Comparison of ENCODE assay signal across 10 mouse cellular contexts in genomic region chr12:55600503-55600994, GRCm38 (mm10). TPM values are rescaled to one million over a fixed set of nuclear protein-coding genes. Genes with fewer than 3 reads are reported as not detected.
DNase-seq lines count a peak whose midpoint lies in the region; ATAC-seq and TF ChIP-seq lines count a peak whose summit lies in the region.
"Had no signal": no experiment of that assay in that cellular context is flagged by ENCODE, and none has a peak within 500 bp of the region (broad histone marks: within the 10 kb centered on the region; RNA-seq: fewer than 3 reads in every experiment).

No protein-coding gene starts in this region.

- DNase-seq in lung, embryonic 14.5 days = no peak
- no peak for DNase-seq in lung, postnatal 4 days
- no peak for DNase-seq in forebrain, embryonic 11.5 days (ENCODE audit: low spot score)
- DNase-seq in thymus, postnatal 25 days = no peak
- DNase-seq in adrenal gland, postnatal 4 days (ENCODE audit: low spot score in 2 of 2) = no peak

- no peak for TF ChIP-seq CTCF in lung, embryonic 14.5 days (IDR thresholded peaks at IDR 0.05; ENCODE audit: low read depth)
- TF ChIP-seq CTCF in intestine, postnatal 0 days (IDR thresholded peaks at IDR 0.05; ENCODE audit: low read depth) = no peak

- H3K9me3 ChIP-seq in lung, embryonic 14.5 days (ENCODE audit: low read depth, low read length) = no peaks in the 10 kb centered on the region
- no peaks in the 10 kb centered on the region for H3K9me3 ChIP-seq in forebrain, embryonic 11.5 days (ENCODE audit: control insufficient read depth, low read length)
- H3K9me3 ChIP-seq in intestine, postnatal 0 days (ENCODE audit: control insufficient read depth) = no peaks in the 10 kb centered on the region
- no peaks in the 10 kb centered on the region for H3K9me3 ChIP-seq in neural tube, embryonic 14.5 days (ENCODE audit: control insufficient read depth, low read length)

- H3K9ac ChIP-seq in lung, embryonic 14.5 days = no peak overlapping the region
- H3K9ac ChIP-seq in forebrain, embryonic 11.5 days (ENCODE audit: low read length) = no peak overlapping the region
- no peak overlapping the region for H3K9ac ChIP-seq in intestine, postnatal 0 days (ENCODE audit: low read depth, low read length)
- 0 out of 2 replicates have a peak overlapping the region, but pooled peaks have one; percentile 32 for H3K9ac ChIP-seq in neural tube, embryonic 14.5 days (replicated peaks; ENCODE audit: low read depth, low read length)

- H3K4me3 ChIP-seq in lung, embryonic 14.5 days (ENCODE audit: low read depth, low read length) = peak overlapping the region; percentile 43
- H3K4me3 ChIP-seq in forebrain, embryonic 11.5 days (ENCODE audit: low read depth, low read length) = peak overlapping the region; percentile 45
- H3K4me3 ChIP-seq in intestine, postnatal 0 days (ENCODE audit: low read depth, low read length) = peak overlapping the region; percentile 47
- peak overlapping the region; percentile 47 for H3K4me3 ChIP-seq in neural tube, embryonic 14.5 days (ENCODE audit: low read depth, low read length)

- ATAC-seq in lung, embryonic 14.5 days (ENCODE audit: insufficient read depth) = no peak
- no peak; the same call in 1 of the 2 replicates for ATAC-seq in forebrain, embryonic 11.5 days (replicated peaks; ENCODE audit: low FRiP score)
- ATAC-seq in intestine, postnatal 0 days = peak; percentile 20; the same call in 1 of the 2 replicates
- ATAC-seq in neural tube, embryonic 14.5 days (ENCODE audit: low read depth) = peak; percentile 1; the same call in 1 of the 2 replicates
- ATAC-seq in monocyte, adult 5-6 weeks (replicated peaks; ENCODE audit: insufficient number of reproducible peaks, low FRiP score, low TSS enrichment, poor library complexity, severe bottlenecking) = no peak

- H3K36me3 ChIP-seq in lung, embryonic 14.5 days (ENCODE audit: insufficient read depth) = no peaks in the 10 kb centered on the region
- no peaks in the 10 kb centered on the region for H3K36me3 ChIP-seq in forebrain, embryonic 11.5 days (ENCODE audit: control insufficient read depth, insufficient read depth, low read length)
- peaks cover 8% of the 10 kb centered on the region; the same call in 1 of the 2 replicates for H3K36me3 ChIP-seq in intestine, postnatal 0 days (ENCODE audit: control insufficient read depth, insufficient read depth)
- no peaks in the 10 kb centered on the region for H3K36me3 ChIP-seq in neural tube, embryonic 14.5 days (ENCODE audit: control insufficient read depth, insufficient read depth, low read length)

- H3K4me1 ChIP-seq in lung, embryonic 14.5 days (ENCODE audit: insufficient read depth) = no peaks in the 10 kb centered on the region
- peaks cover 17% of the 10 kb centered on the region; the same call in 1 of the 2 replicates for H3K4me1 ChIP-seq in forebrain, embryonic 11.5 days (replicated peaks; ENCODE audit: control insufficient read depth, insufficient read depth, low read length)
- H3K4me1 ChIP-seq in intestine, postnatal 0 days (replicated peaks; ENCODE audit: control insufficient read depth, insufficient read depth, low read length) = peaks cover 4% of the 10 kb centered on the region; the same call in 1 of the 2 replicates
- H3K4me1 ChIP-seq in neural tube, embryonic 14.5 days (ENCODE audit: control insufficient read depth, insufficient read depth, low read length) = peaks cover 13% of the 10 kb centered on the region; the same call in 1 of the 2 replicates

- no peak overlapping the region for H3K27ac ChIP-seq in lung, embryonic 14.5 days (ENCODE audit: low read depth)
- no peak overlapping the region for H3K27ac ChIP-seq in forebrain, embryonic 11.5 days (ENCODE audit: low read depth, low read length)
- no peak overlapping the region for H3K27ac ChIP-seq in intestine, postnatal 0 days (ENCODE audit: low read depth, low read length)
- no peak overlapping the region for H3K27ac ChIP-seq in neural tube, embryonic 14.5 days (ENCODE audit: low read depth, low read length)

- H3K27me3 ChIP-seq in lung, embryonic 14.5 days (ENCODE audit: insufficient read depth, low read length) = peaks cover 45% of the 10 kb centered on the region
- H3K27me3 ChIP-seq in forebrain, embryonic 11.5 days (ENCODE audit: control insufficient read depth, insufficient read depth, low read length) = peaks cover 46% of the 10 kb centered on the region
- peaks cover 38% of the 10 kb centered on the region for H3K27me3 ChIP-seq in intestine, postnatal 0 days (replicated peaks; ENCODE audit: control insufficient read depth, insufficient read depth, low read length)
- H3K27me3 ChIP-seq in neural tube, embryonic 14.5 days (ENCODE audit: control insufficient read depth, insufficient read depth, low read length) = peaks cover 46% of the 10 kb centered on the region

- peak overlapping the region; percentile 79 for H3K4me2 ChIP-seq in lung, embryonic 14.5 days
- peak overlapping the region; percentile 89 for H3K4me2 ChIP-seq in forebrain, embryonic 11.5 days (ENCODE audit: low read depth, low read length, severe bottlenecking)
- H3K4me2 ChIP-seq in intestine, postnatal 0 days (replicated peaks; ENCODE audit: low read depth) = peak overlapping the region; percentile 69
- H3K4me2 ChIP-seq in neural tube, embryonic 14.5 days (ENCODE audit: low read depth, low read length) = peak overlapping the region; percentile 97

- WGBS in lung, embryonic 14.5 days = 4% methylated on average over 42 of the region's 42 CpGs
- WGBS in forebrain, embryonic 11.5 days = 3% methylated on average over 42 of the region's 42 CpGs
- WGBS in intestine, postnatal 0 days = 7% methylated on average over 42 of the region's 42 CpGs
- 1% methylated on average over 42 of the region's 42 CpGs for WGBS in neural tube, embryonic 14.5 days

RNA-seq across cellular contexts. Expression of gene Insm2, which starts 1.3 kb away (rescaled TPM):
- 0.16 and 0.20 TPM in 2 replicates for polyA plus RNA-seq in lung, embryonic 14.5 days (2014; fragmentation: Nextera tagmentation; extraction: Ambion mirVana)
- 1.6 and 1.7 TPM in 2 replicates for polyA plus RNA-seq in forebrain, embryonic 11.5 days (2014; fragmentation: Nextera tagmentation; extraction: Ambion mirVana)
- polyA plus RNA-seq in intestine, postnatal 0 days (2015; fragmentation: Nextera tagmentation; extraction: Ambion mirVana) = 0.04 TPM in 1 of 2 replicates, not detected in the other
- polyA plus RNA-seq in neural tube, embryonic 14.5 days (2014; fragmentation: Nextera tagmentation; extraction: Ambion mirVana) = 0.24 and 1.2 TPM in 2 replicates
- not detected in 3 replicates for total RNA-seq in monocyte, adult 5-6 weeks (2017)
- total RNA-seq in adrenal gland, postnatal 4 days (2021) = 1 to 10 TPM; 3.0 to 3.3 TPM
- total RNA-seq: heart, postnatal 10 days had no signal

RNA-seq across cellular contexts. Expression of gene Aldoart2, which starts 35.5 kb away (rescaled TPM):
- not detected in 2 replicates for polyA plus RNA-seq in lung, embryonic 14.5 days (2014; fragmentation: Nextera tagmentation; extraction: Ambion mirVana)
- polyA plus RNA-seq in forebrain, embryonic 11.5 days (2014; fragmentation: Nextera tagmentation; extraction: Ambion mirVana) = not detected in 2 replicates
- 0.13 TPM in 1 of 2 replicates, not detected in the other for polyA plus RNA-seq in intestine, postnatal 0 days (2015; fragmentation: Nextera tagmentation; extraction: Ambion mirVana)
- 0.16 TPM in 1 of 2 replicates, not detected in the other for polyA plus RNA-seq in neural tube, embryonic 14.5 days (2014; fragmentation: Nextera tagmentation; extraction: Ambion mirVana)
- total RNA-seq in monocyte, adult 5-6 weeks (2017) = not detected in 3 replicates
- not detected for total RNA-seq in adrenal gland, postnatal 4 days (2021)
- total RNA-seq: adrenal gland, postnatal 36 days; heart, postnatal 10 days had no signal

Comparison
In these comparisons a context has a peak if more than half of its experiments do, and no peak if none do; other contexts are left out.
1. ATAC-seq: peak in intestine, postnatal 0 days (single experiment) and neural tube, embryonic 14.5 days (single experiment); none in lung, embryonic 14.5 days (single experiment), forebrain, embryonic 11.5 days (single experiment) and monocyte, adult 5-6 weeks (single experiment).
2. Peak in every context shown above with its lines, with median percentiles within 50 percentile points of each other: H3K4me2 ChIP-seq and H3K4me3 ChIP-seq.